Mouse (Mus musculus) retina, postnatal 1 day (tissue): ENCODE measurements around the gene Lsm12.

Experiments
- DNase-seq: peaks from one replicate; pipeline ENCODE4 v3.0.0-alpha.2; 2012

The Lsm12 gene

DNA sequence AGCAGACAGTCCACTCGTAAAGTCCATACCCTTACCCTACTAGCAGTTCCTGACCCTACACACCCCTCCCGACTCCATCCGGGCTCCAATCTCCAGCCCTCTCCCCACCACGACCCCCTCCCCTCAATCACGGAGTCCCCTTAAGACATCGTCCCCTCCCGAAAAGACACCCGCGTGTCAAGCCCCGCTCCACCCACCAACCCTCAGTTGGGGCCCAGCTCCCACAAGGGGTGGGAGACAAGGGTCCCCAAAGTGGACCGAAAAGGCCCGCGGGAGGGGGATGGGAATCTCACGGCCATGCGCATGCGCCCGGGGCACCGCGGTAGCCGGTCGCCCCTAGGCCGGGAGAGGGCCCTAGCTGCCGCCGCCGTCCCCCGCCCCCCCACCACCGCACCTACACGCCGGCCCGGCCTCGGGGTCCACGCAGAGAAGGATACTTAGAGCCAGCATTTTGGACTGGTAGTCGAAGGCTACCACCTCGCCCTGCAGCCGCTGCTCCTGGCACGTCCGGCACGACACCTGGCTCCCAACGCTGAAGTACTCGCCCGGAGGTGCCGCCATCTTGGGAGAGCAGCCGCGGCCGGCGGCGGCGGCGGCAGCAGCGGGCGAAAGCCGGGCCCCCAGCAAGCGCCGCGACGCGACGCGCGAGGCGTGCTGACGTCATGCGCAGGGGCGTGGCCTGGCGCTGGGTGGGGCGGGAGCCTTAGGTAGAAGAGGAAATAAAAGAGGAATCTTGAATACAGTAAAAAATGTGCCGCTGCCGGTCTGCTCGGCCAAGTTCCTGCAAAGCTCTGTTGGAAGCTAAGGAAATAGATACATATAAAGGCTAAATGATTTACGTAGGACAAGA is at the start of gene Lsm12:
Lsm12 (minus strand) TSS at position 651 of the 850 bp plus-strand sequence.
- peak; percentile 95 for DNase-seq

DNA sequence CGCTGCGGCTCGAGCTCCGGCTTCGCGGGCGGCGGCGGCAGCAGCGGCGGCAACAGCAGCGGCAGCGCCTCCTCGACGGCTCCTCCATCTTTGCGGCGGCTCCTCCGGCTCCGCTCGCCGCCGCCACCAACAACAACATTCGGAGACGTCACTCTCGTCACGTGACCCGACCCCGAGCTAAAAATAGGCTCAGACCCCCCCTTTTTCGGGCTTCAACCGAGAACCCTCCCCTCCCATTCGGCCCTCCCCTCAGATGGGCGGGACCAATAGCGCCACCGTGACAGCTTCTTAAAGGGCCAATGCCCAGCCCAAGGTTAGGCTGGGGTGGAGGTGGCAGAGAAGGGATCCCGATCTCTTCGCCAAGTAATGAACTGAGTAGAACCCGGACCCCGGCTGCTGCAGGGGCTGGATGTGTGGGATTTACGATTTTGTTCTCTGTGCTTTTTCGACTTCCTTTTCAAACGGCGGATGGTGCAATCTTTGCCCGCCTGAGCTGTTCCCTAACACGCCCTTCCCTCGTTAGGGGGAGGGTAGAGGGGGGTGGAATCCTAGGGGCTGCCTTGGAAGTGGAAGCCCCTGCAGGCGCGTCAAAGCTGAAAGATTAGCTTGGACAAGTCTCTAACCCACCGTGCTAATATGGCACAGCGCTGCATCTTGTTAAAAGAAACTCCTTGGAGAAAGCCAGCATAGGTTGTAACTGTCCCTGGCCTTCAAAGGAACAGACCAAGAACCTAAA is 45.1 kb upstream of the Lsm12 start, which contains the start of gene Hdac5:
Hdac5 (minus strand) TSS at position 161 of the 736 bp plus-strand sequence.
- DNase-seq, result peak; percentile 99

GRCm38 (mm10) chr11:102229331-102229953 is 44.3 kb upstream of the Lsm12 start:
- DNase-seq, result peak; percentile 49

GRCm38 (mm10) chr11:102228646-102229268 is 43.7 kb upstream of the Lsm12 start:
- peak; percentile 25 for DNase-seq

DNA sequence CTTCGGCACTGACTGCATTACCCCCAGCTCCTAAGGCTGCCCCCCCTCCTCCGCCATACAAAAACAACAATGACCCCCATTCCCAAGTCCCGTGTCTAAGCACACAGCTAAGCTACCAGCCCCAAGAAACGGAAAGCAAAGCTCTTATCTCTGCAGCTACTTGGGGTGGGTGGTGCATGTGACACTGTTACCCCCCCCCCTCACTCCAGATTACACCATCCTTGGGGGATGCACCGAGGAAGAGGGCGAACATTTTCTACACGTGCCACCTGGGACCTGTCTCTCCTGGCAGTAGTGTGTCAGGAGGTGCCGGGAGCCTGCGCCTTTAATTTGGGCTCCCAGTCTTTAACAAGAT is 43.1 kb upstream of the Lsm12 start:
- no peak for DNase-seq

DNA sequence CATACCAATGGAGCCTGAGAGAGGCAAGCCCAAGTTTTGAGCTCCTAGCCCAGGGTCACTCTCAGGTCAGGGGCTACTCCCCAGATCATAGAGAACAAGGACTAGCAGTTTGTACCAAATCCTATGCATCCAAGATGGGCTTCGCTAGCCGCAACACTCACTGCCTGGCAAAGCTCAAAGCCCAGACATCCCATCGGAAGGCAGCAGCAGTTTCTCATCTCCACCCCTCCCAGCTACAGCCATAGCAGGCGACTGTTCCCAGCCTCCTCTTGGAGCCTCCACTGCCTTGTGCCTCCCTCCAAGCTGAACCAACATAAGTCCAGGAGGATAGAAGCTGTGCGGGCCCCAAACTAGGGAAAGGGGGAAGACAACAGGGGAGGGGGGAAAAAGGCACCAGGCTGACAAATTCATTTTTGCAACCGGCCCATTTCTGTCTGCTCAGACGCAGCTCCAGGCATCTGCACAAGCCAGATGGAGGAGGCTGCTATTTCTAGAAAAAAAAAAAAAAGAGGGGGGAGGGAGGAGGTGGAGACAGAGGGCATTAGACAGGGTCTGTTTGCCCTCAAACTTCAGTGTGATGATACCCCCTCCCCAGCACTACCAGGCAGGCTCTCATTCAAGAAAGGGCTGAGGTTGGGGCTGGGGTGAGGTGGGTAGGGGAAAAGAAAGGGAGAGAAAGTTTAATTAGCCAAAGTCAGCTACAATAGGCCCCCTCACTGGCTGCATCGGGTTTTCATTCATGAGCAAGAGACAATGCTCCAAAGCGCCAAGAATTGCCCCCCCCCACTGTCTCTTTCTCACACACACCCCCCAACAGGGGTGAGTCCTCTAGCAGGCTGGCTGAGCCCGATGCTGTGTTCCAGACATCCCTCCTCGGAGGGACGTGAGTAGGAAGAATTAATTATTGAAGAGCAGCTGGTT is 42.4 kb upstream of the Lsm12 start:
- peak; percentile 72 for DNase-seq

DNA sequence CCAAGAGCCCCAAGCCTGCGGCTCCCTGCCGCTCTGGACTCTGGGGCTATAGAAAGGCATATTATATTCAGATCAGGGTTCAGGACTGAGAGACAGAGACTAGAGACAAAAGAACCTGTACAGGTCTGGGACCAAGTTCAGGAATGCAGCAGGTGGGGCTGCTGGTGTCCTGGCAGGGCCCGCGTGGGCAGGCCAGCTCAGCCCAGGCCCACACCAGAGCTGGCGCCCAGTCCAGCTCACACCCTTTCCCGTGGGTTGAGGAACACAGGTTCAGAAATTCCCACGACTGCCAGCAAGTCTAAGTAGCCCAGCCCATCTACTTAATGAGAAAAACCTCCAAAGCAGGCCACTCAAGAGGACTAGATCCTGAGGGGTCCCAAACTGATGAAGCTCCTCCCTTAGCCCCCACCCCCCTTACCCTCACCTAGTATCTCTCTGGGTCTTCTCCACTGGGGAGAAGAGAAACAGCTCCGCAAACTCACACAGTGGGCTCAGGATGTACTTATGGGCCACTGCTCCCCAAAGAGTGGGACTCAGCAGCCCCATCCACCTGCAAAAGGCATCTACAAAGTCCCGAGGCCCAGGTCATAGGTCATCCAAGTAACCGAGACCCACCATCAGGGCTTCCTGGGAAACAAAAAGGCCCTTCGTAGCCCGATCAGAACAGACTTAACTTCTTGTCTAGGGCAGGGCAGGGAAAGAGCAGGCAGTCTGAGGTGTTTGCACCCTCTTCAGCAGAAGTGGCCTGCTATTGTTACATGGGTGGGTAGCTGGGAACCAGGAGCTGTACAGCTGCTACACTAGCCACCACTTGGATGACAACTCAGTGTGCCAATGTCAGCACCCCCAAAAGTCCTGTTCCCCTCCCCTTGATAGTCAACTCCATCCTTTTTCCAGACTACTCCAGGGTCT is 41.2 kb upstream of the Lsm12 start:
- no peak for DNase-seq

GRCm38 (mm10) chr11:102225221-102225620 is 40.1 kb upstream of the Lsm12 start:
- no peak for DNase-seq

GRCm38 (mm10) chr11:102224686-102225085 is 39.6 kb upstream of the Lsm12 start:
- peak; percentile 40 for DNase-seq

- peak; percentile 85 for DNase-seq
Measured at GRCm38 (mm10) chr11:102223166-102223565, 38.1 kb upstream of the Lsm12 start.

DNA sequence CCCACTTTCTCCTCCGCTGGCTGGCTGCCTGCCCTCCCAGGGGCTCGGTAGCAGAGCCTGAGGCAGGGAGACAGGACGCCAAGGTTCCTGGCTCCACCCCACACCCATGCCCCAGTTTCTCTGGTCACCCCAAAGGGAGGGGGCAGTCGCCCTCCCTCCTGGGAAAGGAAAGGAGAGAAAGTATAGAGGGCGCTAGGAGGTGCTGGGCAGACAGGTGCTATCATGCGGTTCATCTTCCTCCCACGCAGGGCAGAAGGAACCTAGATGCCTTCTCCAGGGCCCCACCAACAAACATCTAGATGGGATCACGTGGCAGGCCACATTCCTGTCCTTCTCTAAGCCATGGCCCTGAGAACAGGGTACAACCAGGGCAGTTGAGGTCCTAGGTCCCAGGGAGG is 36.9 kb upstream of the Lsm12 start:
- DNase-seq, result peak; percentile 88

GRCm38 (mm10) chr11:102221243-102221953 is 36.3 kb upstream of the Lsm12 start:
- no peak for DNase-seq

GRCm38 (mm10) chr11:102220451-102220850 is 35.4 kb upstream of the Lsm12 start:
- DNase-seq, result peak; percentile 26

- peak; percentile 53 for DNase-seq
Measured at GRCm38 (mm10) chr11:102219994-102220346, 34.9 kb upstream of the Lsm12 start.

DNA sequence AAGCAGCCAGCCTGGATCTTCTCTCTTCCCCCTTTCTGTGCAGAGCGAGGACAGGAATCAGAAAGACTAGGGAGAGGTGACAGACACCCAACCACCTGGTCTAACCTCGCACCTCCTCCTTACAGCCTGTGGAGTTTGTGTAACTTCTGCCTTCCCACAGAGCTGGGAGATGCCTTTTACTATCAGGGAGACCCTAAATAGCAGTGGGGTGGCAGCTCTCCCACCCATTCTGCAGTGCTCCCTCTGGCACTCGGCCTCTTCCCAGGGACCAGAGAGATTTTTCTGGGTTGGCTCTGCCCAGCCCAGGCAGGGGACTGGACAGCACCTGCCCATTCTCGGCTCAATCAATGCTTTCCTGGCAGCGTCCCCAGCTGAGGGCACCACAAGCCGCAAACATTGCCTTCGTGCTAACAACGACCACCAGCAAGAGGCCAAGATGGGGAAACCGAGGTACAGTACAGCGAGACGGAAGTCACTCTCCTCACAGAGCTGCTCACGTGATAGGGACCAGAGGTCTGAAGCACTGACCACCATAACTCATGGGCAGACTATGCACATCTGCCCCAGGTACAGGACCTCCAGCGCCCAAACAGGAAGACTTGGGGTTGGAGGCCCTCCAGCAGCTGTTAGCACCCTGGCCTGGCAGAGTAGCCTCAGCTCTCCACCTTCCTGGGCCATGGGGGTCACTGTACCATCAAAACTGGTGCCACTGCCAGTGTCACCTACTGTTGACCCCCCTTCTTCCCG is 34.3 kb upstream of the Lsm12 start:
- no peak for DNase-seq

- peak; percentile 97 for DNase-seq
Measured at GRCm38 (mm10) chr11:102218783-102219182, 33.7 kb upstream of the Lsm12 start.

DNA sequence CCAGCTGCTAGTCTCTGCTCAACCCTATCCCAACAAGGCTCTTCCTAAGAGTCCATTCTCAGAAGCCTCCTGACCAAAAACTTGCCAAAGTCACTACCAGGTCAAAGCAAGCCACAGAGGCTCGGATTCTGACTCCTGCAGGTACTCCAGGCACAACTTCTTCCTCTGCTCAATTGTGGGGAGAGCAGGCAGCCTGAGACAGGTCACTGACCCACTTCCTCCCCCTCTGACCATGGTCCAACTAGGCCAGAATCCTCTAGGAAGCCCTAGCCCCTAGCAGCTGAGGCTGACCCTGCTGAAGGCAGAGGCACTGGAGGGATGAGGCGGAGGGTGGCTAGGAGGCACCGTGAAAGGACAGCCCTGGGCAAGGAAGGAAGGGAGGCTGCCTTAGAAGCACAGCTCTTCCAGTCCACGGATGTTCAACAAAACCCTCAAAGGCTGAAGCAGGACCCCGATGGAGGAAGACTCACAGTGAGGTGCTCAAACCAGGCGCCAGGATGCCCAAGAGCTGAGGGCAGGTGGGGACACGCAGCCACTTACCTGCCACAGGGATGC is 32.9 kb upstream of the Lsm12 start:
- DNase-seq, result no peak

DNA sequence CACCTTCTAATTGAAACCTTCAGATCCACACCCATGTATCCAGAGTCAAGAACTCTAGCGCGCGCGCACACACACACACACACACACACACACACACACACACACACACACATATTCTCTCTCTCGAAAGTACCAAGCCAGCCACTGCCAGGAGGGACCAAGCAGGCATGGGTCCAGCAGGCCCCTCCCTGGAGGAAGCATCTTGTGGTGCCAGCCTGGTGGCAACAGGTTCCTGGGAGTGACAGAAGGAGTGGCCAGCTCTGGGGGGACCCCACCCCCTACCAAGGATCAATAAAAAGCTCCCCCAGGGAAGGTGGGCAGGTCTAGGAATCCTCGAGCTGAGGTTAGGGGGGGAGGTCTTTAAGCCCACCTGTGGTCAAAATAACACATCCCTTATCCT is 32.3 kb upstream of the Lsm12 start:
- DNase-seq, result no peak

GRCm38 (mm10) chr11:102216886-102217240 is 31.8 kb upstream of the Lsm12 start:
- DNase-seq, result no peak
